Mouse (Mus musculus): ENCODE results near the gene Rnaset2b.
"Not testable (repeated sequence)": the region's sequence is repeated elsewhere in the genome, so short reads cannot be mapped to it uniquely, and the experiment has no call there.

Gene Rnaset2b

DNA sequence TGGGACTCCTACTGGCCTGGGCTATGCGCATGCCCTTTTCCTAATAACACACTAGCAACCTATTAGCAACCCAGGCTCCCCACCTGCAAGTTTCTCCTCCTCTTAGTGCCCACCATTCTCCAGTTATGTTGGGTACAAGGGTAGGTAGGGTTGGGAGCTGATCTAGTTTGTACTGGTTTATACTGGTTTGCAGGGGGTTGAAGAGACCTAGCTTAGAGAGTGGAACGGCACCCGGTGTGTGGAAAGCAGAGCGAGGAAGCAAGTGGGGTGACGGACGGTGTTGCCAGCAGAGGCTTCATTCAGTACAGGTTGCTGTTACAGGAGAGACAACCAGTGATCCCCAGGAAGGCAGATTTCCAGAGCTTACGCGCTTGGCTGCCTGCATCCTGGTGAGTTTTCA is at the start of gene Rnaset2b:
Gene Rnaset2b, plus strand, starts transcription at position 301 of the 400 bp plus-strand sequence.
- DNase-seq (ENCODE audit: low spot score) = not testable (repeated sequence)

GRCm38 (mm10) chr17:6931625-6932024 is 38.8 kb upstream of the Rnaset2b start:
- DNase-seq (ENCODE audit: low spot score) = not testable (repeated sequence)

DNA sequence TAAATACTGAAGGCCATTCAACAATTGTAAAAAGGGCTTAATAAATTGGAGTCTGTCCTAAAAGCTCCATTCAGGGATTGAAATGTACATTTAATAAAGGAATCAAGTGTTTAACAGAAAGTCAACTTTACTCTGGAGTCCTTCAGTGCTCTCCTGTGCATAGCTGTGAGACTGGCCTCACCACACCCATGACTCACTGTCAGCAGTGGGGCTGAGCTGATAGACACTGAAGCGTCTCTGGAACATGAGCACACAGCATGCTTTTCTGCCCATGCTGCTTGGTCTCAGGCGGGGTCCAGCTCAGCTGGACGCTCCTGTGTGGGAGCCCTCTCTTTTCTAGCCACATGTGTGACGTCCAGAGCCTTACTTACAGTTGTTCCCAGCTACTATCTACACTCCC is 27.9 kb upstream of the Rnaset2b start:
- not testable (repeated sequence) for DNase-seq (ENCODE audit: low spot score)

GRCm38 (mm10) chr17:6947637-6947983 is 22.8 kb upstream of the Rnaset2b start:
- DNase-seq (ENCODE audit: low spot score) = not testable (repeated sequence)

DNA sequence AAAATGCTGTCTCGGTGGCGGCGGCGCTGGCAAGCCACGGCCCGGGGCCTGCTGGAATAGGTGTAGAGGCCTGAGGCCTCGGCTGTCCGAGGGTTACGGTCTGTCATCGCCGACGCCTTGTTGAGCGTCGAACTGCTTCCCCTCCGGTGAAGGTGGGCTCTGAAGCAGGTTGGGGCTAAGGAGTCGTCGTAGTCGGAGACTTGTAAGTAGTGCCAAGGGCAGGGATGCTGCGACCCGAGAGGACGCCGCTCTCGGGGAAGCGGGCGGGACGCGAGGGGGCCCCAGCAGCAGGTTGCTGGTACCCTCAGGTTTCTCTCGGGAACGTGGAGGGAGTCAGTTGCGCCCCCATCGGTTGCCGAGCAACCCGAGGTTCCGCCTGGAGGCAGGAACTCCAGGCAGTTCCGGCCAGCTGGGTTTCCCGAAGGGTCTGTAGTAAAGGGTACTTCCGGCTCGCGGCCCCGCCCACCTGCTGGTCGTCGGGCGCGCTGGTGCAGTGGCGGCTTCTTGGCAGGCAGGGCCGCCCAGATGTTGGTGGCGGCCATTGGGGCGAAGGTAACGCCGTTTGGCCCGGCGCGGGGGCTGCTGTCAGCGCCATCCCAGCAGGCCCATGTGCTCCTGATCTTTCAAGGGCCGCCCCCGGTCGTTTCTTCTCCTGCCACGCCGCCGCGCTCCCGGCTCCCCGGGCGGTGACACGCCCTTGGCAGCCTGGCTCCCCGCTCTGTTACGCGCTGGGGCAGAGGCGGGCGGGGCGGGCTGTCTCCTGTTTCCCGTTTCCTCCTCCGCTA is 22.3 kb upstream of the Rnaset2b start, which contains the start of gene Rsph3b:
Gene Rsph3b, minus strand, starts transcription at position 699 of the 785 bp plus-strand sequence.
- peak; percentile 88 for DNase-seq (ENCODE audit: low spot score)

GRCm38 (mm10) chr17:6948769-6949228 is 21.6 kb upstream of the Rnaset2b start:
- not testable (repeated sequence) for DNase-seq (ENCODE audit: low spot score)

DNA sequence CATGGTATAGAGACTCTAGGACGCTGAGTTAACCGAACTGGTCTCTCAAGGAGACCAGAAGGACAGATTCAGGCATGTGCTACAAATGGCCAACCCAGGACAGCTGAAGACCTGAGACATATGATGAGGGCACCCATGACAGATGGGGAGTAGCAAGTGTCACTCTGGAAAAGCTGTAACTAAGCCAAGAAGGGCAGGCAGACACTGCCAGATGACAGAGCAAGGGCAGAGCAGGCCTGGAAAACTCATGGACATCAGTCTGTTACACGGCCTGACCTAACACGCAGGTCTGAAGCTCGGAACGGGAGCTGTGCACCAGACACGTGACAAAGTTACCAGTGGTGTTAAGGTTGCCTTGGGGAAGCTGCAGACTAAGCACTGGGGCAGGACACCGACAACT is 11.6 kb upstream of the Rnaset2b start:
- DNase-seq (ENCODE audit: low spot score) = not testable (repeated sequence)

GRCm38 (mm10) chr17:6959543-6960259 is 10.7 kb upstream of the Rnaset2b start:
- not testable (repeated sequence) for DNase-seq (ENCODE audit: low spot score)

- not testable (repeated sequence) for DNase-seq (ENCODE audit: low spot score)
Observed at GRCm38 (mm10) chr17:6960349-6960748, 10.1 kb upstream of the Rnaset2b start.

DNA sequence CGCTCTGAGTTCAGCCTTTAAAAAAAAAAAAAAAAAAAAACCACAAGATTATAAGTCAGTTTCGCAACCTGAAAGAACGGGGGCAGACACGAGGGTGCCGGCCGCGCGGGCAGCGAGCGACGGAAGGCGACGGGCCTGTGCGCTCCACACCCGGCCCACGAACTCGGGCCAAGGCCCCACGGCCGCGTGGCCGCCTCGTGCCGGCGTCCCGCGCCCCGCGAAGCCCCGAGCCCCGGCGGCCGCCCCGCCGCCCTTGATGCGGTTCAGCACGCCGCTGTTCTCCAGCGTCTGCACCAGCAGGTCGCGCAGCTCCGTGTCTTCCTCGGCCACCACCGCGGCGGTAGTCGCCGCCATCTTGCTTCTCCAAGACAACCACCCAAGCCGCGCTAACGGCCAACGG is 9.7 kb upstream of the Rnaset2b start, which contains the start of gene Tagap1:
Gene Tagap1, minus strand, starts transcription at position 381 of the 400 bp plus-strand sequence.
- peak; percentile 20 for DNase-seq (ENCODE audit: low spot score)

DNA sequence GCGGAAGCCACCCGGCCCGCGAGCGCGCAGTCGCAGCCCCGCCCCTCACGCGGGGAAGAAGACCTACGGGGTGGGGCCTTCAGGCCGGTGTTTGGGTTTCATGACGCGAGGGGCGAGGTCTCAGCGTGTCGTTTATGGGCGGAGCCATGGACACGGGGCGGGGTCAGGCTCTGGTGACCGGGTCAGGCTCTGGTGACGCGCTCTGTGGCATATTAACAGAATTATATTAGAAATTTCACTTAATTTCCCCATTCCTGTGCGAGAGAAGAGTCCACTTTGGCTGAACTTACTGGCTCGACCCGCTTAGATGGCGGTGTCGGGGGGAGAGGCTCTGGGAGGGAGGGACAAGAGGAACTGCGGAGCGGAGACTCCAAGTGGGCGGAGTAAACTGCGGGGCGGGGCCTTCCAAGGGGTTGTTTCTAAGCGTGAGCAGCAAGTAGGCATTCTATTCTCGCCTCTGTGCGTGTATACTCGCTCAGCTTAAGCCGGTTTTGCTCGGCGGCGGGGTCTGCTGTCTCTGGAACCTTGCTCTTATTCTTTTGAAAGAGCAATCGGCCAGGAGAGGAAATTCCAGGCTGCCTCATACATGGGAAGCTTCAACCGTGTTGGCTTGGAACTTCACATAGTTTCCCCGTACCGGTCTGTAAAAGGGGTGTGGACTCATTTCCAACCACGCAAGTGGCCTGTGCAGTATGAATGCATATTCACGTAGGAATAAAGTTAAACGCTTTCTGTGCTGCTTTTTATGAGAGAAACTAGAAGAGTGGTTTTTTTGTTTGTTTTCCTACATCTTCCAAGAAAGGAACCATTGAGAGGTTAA is 9.0 kb upstream of the Rnaset2b start:
- not testable (repeated sequence) for DNase-seq (ENCODE audit: low spot score)

DNA sequence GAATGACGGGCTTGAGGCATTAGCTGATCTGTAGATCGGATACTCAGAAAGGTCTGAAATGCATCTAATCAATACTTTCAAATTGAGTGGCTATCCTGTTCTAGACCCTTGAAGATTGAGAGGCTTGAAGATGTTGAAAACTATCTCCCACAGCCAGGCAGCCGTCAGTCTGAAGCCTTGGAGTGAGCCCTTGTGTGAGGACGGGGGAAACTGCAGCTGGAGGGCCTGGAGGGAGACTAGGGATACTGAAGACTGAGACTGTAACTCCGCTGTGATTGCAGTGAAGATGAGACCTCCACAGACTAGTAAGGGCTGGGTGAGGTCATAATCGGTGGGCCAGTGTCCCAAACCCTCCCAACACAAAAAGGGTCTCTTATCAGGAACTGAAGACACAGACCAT is 8.1 kb upstream of the Rnaset2b start:
- DNase-seq (ENCODE audit: low spot score) = not testable (repeated sequence)

DNA sequence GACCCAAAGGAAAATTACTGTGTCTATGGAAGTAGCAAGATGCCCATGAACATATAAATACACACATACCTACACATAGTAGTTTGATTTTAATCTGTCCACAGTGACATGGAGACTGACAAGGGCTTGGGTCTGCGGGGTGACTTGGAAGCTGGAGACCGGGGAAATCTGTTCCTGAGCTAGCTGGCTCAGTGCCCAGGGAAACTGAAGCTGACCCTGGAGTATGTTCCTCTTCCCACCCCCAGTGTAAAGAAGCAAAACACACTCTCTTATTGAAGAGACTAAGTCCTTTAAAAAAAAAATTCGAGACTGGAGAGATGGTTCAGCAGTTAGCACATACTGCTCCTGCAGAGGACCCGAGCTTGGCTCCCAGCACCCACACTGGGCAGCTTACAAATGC is 7.5 kb upstream of the Rnaset2b start:
- DNase-seq (ENCODE audit: low spot score) = not testable (repeated sequence)

DNA sequence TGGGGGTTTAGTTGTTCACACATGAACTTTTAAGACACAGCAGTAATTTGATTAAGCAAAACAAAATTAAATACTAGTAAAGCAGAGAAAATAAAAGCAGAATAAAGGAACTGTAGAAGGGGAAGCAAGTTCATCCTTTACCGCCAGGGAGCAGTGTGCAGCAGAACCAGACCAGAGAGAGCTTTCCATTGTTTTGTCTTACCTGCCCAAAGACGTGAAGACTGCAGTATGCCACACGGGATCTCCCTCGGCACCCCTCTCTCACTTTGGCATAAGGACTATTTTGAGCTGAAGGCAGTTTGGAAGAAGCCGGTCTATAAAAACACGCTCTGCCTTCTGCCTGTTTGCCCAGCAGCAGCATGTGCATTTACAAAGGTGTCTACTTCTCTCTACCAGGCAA is 5.1 kb upstream of the Rnaset2b start:
- DNase-seq (ENCODE audit: low spot score) = peak; percentile 32

- not testable (repeated sequence) for DNase-seq (ENCODE audit: low spot score)
Observed at GRCm38 (mm10) chr17:6967673-6968072, 2.8 kb upstream of the Rnaset2b start.

DNA sequence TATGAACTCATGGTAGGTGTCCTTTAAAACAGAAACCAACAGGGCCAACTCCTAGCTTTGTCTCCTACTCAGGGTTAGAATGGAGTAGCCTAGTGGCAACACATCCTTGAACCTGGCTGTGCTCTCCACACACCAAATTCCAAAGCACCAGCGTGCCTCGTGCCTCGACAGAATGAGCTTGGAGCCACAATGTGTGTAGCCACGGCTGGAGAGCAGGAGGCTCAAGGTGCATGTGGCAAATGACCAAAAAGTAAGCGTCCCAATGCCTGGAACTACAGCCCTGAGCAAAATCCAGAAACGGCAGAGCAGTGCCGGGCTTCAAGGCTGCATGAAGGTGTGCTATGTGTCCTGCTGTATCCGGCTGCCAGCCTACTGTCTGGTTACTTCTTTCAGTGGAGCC is 804 bp downstream of the Rnaset2b start:
- DNase-seq (ENCODE audit: low spot score) = not testable (repeated sequence)

DNA sequence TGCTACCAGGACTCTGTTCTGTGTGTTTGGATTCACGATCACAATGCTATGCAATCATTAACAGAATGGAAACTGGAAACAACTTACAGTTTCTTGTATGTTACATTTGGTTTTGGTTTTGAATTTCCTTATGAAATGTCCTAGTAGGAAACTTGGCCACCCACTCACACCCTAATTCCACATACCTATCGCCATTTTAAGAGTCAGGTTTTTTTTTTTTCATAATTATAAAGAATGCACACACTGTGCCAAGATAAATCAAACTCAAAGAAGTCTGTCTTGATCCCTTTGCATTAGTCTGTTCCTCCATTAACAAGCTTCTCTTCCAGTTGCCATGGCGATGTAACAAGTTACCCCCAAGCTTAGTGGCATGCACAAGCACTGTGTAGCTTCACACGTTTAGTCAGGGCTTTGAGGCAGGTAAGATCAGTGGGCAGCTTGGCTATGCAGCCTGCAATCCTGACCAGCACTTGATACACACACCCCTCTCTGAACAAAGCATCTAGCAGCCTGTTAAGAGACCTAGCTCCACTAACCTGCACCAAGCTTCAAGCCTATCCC is 2.5 kb downstream of the Rnaset2b start:
- not testable (repeated sequence) for DNase-seq (ENCODE audit: low spot score)

DNA sequence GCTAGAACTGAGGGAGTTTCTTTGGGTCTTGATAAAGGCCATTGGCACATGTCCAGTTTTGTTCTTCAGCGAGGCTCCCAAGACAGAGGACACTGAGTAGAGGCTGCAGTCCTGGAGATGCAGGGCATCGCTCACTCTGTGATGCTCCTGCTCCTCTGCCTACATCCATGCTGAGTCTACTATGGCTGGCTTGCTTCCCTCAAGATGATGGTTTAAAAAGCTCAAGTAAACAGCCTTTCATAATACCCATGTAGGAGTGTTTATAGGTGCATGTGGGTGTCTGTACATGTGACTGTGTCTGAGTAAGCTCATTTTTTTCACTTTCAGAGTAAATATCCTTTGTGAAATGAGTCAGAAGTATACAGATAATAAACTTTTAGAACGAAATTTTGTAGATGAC is 4.6 kb downstream of the Rnaset2b start:
- not testable (repeated sequence) for DNase-seq (ENCODE audit: low spot score)

DNA sequence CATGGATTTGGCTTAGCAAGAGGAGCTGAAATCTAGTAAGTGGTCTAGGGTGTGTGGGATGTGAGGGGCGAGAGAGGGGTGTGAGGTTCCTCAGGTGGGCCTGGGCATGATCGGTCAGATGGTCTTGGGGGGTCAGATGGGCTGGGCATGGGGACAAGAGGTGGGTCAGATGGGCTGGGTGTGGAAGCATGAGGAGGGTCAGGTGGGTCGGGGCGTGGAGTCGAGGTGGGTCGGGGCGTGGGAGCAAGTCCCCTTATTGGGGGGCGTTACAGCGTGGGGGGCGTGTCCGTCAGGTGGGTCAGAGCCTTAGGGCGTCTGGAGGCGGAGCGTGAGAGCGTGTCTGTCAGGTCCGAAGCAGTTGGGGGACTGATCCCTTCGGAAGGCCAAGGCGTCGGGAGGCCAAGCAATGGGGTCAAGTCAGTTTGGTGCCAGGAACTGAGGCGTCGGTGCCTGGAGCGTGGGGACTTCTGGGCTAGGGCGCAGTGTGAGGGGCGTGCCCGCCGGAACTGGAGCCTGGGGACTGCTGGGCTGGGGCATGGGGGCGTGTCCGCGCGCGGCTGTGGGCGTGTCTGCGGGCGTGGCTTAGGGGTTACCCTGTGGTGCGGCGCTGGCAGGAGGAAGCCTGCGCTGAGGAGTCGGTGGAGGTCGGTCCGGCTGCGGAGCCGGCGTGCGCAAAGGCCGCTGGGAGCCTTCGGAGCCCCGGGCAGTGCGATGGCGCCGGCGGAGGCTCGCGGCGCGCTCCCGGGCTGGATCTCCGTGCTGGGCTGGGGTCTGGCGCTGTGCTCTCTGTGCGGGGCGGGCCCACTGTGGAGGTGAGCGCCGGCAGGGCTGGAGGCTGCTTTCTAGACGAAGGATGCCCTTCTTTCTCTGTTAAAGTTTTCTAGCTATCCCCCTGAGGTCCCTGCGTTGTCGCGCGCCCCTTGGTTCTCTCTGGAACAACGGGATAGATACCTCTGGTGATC is 8.1 kb downstream of the Rnaset2b start, which contains the start of gene Gm49721:
Gene Gm49721, plus strand, starts transcription at position 618 of the 962 bp plus-strand sequence.
- peak; percentile 69 for DNase-seq (ENCODE audit: low spot score)

DNA sequence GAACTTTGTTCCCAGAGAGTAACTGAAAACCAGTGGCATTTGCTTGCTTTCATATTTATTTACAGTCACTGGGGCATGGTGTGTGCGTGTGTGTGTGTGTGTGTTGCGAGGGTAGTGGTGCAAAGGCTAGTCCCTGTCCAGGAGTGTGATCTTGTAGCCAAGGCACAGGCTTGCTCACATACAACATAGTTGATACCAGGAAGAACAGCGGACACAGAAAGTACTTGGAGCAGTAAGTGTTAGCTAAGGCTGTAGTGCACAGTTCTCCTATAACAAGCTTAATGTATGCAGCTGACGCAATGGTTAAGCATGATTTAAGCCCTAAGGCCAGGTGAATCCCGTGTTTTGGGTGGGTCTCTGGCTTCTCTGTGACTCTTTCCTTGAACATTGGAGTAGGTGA is 8.9 kb downstream of the Rnaset2b start:
- DNase-seq (ENCODE audit: low spot score) = not testable (repeated sequence)
